7 mouse cellular contexts compared by ENCODE assay signal in genomic region chr7:143007599-143008369, GRCm38 (mm10). TPM values are rescaled to one million over a fixed set of nuclear protein-coding genes. Genes with fewer than 3 reads are reported as not detected.
DNase-seq lines count a peak whose midpoint lies in the region; ATAC-seq and TF ChIP-seq lines count a peak whose summit lies in the region.

No protein-coding gene starts in this region.

- WGBS in embryonic facial prominence, embryonic 12.5 days: 44% methylated on average over 17 of the region's 17 CpGs
- 34% methylated on average over 17 of the region's 17 CpGs for WGBS in kidney, adult 2 months
- WGBS in limb, embryonic 12.5 days: 37% methylated on average over 17 of the region's 17 CpGs
- 40% methylated on average over 17 of the region's 17 CpGs for WGBS in midbrain, embryonic 15.5 days
- WGBS in spleen, adult 2 months: 16% methylated on average over 17 of the region's 17 CpGs

- peak; percentile 95 for TF ChIP-seq CTCF in kidney, adult 2 months (conservative IDR thresholded peaks at IDR 0.05; ENCODE audit: insufficient read depth, insufficient read length, low read depth, low read length)
- TF ChIP-seq CTCF in spleen, adult 2 months (IDR thresholded peaks at IDR 0.05; ENCODE audit: extremely low read depth, insufficient read depth, insufficient read length, insufficient replicate concordance): peak; percentile 96

- peak overlapping the region; percentile 96 for H3K27ac ChIP-seq in embryonic facial prominence, embryonic 12.5 days
- peak overlapping the region; percentile 95 for H3K27ac ChIP-seq in kidney, adult 2 months (ENCODE audit: insufficient read depth, low read depth, low read length)
- peak overlapping the region; percentile 97 for H3K27ac ChIP-seq in limb, embryonic 12.5 days
- peak overlapping the region; percentile 22 for H3K27ac ChIP-seq in midbrain, embryonic 15.5 days
- peak overlapping the region; percentile 95 for H3K27ac ChIP-seq in spleen, adult 2 months (ENCODE audit: insufficient read depth, low read length)

- no peak overlapping the region for H3K4me3 ChIP-seq in embryonic facial prominence, embryonic 12.5 days
- no peak overlapping the region for H3K4me3 ChIP-seq in kidney, adult 2 months (ENCODE audit: insufficient read depth, low read depth, low read length)
- H3K4me3 ChIP-seq in limb, embryonic 12.5 days (replicated peaks): no peak overlapping the region
- no peak overlapping the region for H3K4me3 ChIP-seq in midbrain, embryonic 15.5 days
- H3K4me3 ChIP-seq in spleen, adult 2 months (ENCODE audit: extremely low read depth, insufficient read depth, insufficient read length): peak overlapping the region; percentile 52

- H3K27me3 ChIP-seq in embryonic facial prominence, embryonic 12.5 days: no peaks in the 10 kb centered on the region
- no peaks in the 10 kb centered on the region for H3K27me3 ChIP-seq in kidney, adult 2 months (replicated peaks; ENCODE audit: control insufficient read depth, insufficient read depth, low read length)
- H3K27me3 ChIP-seq in limb, embryonic 12.5 days: no peaks in the 10 kb centered on the region
- H3K27me3 ChIP-seq in midbrain, embryonic 15.5 days (replicated peaks): no peaks in the 10 kb centered on the region
- no peaks in the 10 kb centered on the region for H3K27me3 ChIP-seq in spleen, adult 2 months (ENCODE audit: control insufficient read depth, insufficient read depth, low read length)

- 0 out of 2 replicates have a peak, but pooled peaks have one; percentile 38 for ATAC-seq in embryonic facial prominence, embryonic 12.5 days (ENCODE audit: insufficient number of reproducible peaks, insufficient read depth, low FRiP score, low TSS enrichment)
- ATAC-seq in limb, embryonic 12.5 days (ENCODE audit: insufficient number of reproducible peaks, insufficient read depth, low FRiP score, low TSS enrichment, low read depth): peak; percentile 54
- ATAC-seq in midbrain, embryonic 15.5 days (replicated peaks): peak; percentile 65

- H3K4me1 ChIP-seq in embryonic facial prominence, embryonic 12.5 days: peaks cover 21% of the 10 kb centered on the region
- H3K4me1 ChIP-seq in kidney, adult 2 months (ENCODE audit: control insufficient read depth, insufficient read depth, low read length): peaks cover 11% of the 10 kb centered on the region
- peaks cover 55% of the 10 kb centered on the region for H3K4me1 ChIP-seq in limb, embryonic 12.5 days (replicated peaks)
- peaks cover 8% of the 10 kb centered on the region; the same call in 1 of the 2 replicates for H3K4me1 ChIP-seq in midbrain, embryonic 15.5 days
- peaks cover 47% of the 10 kb centered on the region for H3K4me1 ChIP-seq in spleen, adult 2 months (ENCODE audit: control insufficient read depth, insufficient read depth, insufficient read length)

- peak; percentile 95 for DNase-seq in adrenal gland, postnatal 25 days
- DNase-seq in heart, adult 18-20 months: peak; percentile 92 to 99
- DNase-seq in kidney, adult 2 months: peak; percentile 95
- DNase-seq in spleen, adult 2 months (ENCODE audit: low read depth in 1 of 2, low spot score in 2 of 2): peak; percentile 76 to 93

- H3K9ac ChIP-seq in embryonic facial prominence, embryonic 12.5 days: no peak overlapping the region
- H3K9ac ChIP-seq in limb, embryonic 12.5 days (replicated peaks): peak overlapping the region; percentile 8; the same call in 1 of the 2 replicates
- H3K9ac ChIP-seq in midbrain, embryonic 15.5 days: no peak overlapping the region

- H3K9me3 ChIP-seq in embryonic facial prominence, embryonic 12.5 days: no peaks in the 10 kb centered on the region
- H3K9me3 ChIP-seq in limb, embryonic 12.5 days: no peaks in the 10 kb centered on the region
- H3K9me3 ChIP-seq in midbrain, embryonic 15.5 days: no peaks in the 10 kb centered on the region

- no peaks in the 10 kb centered on the region for H3K36me3 ChIP-seq in embryonic facial prominence, embryonic 12.5 days
- H3K36me3 ChIP-seq in kidney, adult 2 months (ENCODE audit: control insufficient read depth, insufficient read depth, low read length): no peaks in the 10 kb centered on the region
- H3K36me3 ChIP-seq in limb, embryonic 12.5 days: no peaks in the 10 kb centered on the region
- no peaks in the 10 kb centered on the region for H3K36me3 ChIP-seq in midbrain, embryonic 15.5 days (replicated peaks)
- H3K36me3 ChIP-seq in spleen, adult 2 months (ENCODE audit: control insufficient read depth, insufficient read depth, low read length): peaks cover 5% of the 10 kb centered on the region

- no peak for TF ChIP-seq POLR2A in kidney, adult 2 months (IDR thresholded peaks at IDR 0.05; ENCODE audit: low read depth, low read length)
- TF ChIP-seq POLR2A in spleen, adult 2 months (IDR thresholded peaks at IDR 0.05; ENCODE audit: low read depth, low read length): no peak

- H3K4me2 ChIP-seq in embryonic facial prominence, embryonic 12.5 days (replicated peaks): no peak overlapping the region
- H3K4me2 ChIP-seq in limb, embryonic 12.5 days: peak overlapping the region; percentile 50
- H3K4me2 ChIP-seq in midbrain, embryonic 15.5 days: no peak overlapping the region

RNA-seq across cellular contexts. Expression of gene Tspan32, which starts 2.9 kb away (rescaled TPM):
- 0.21 TPM in 1 of 2 replicates, not detected in the other for total RNA-seq in adrenal gland, postnatal 25 days (2021)
- polyA plus RNA-seq in embryonic facial prominence, embryonic 12.5 days (2016; fragmentation: Nextera tagmentation; extraction: Ambion mirVana): 1.9 and 3.3 TPM in 2 replicates
- 1 to 10 TPM in 1 of 2 experiments, under 1 TPM in 1; 0.69 to 2.6 TPM for total RNA-seq in heart, adult 18-20 months (2021)
- polyA plus RNA-seq in kidney, adult 2 months (2012; rRNA removed): 0.99 and 5.1 TPM in 2 replicates
- 2.2 and 2.8 TPM in 2 replicates for polyA plus RNA-seq in limb, embryonic 12.5 days (2016; fragmentation: Nextera tagmentation; extraction: Ambion mirVana)
- 0.66 and 0.97 TPM in 2 replicates for polyA plus RNA-seq in midbrain, embryonic 15.5 days (2015; fragmentation: Nextera tagmentation; extraction: Ambion mirVana)
- polyA plus RNA-seq in spleen, adult 2 months (2012; rRNA removed): 82.8 and 89.4 TPM in 2 replicates

RNA-seq across cellular contexts. Expression of gene Ascl2, which starts 38.7 kb away (rescaled TPM):
- total RNA-seq in adrenal gland, postnatal 25 days (2021): 0.33 and 0.95 TPM in 2 replicates
- polyA plus RNA-seq in embryonic facial prominence, embryonic 12.5 days (2016; fragmentation: Nextera tagmentation; extraction: Ambion mirVana): 0.29 and 0.51 TPM in 2 replicates
- total RNA-seq in heart, adult 18-20 months (2021): not detected
- 0.11 and 0.30 TPM in 2 replicates for polyA plus RNA-seq in kidney, adult 2 months (2012; rRNA removed)
- 0.42 and 1.1 TPM in 2 replicates for polyA plus RNA-seq in limb, embryonic 12.5 days (2016; fragmentation: Nextera tagmentation; extraction: Ambion mirVana)
- polyA plus RNA-seq in midbrain, embryonic 15.5 days (2015; fragmentation: Nextera tagmentation; extraction: Ambion mirVana): 0.20 and 0.58 TPM in 2 replicates
- 0.27 and 0.45 TPM in 2 replicates for polyA plus RNA-seq in spleen, adult 2 months (2012; rRNA removed)

RNA-seq across cellular contexts. Expression of gene Cd81, which starts 44.8 kb away (rescaled TPM):
- 757 and 789 TPM in 2 replicates for total RNA-seq in adrenal gland, postnatal 25 days (2021)
- 318 and 332 TPM in 2 replicates for polyA plus RNA-seq in embryonic facial prominence, embryonic 12.5 days (2016; fragmentation: Nextera tagmentation; extraction: Ambion mirVana)
- 100 to 1,000 TPM; 410 to 413 TPM for total RNA-seq in heart, adult 18-20 months (2021)
- polyA plus RNA-seq in kidney, adult 2 months (2012; rRNA removed): 801 and 824 TPM in 2 replicates
- 331 and 337 TPM in 2 replicates for polyA plus RNA-seq in limb, embryonic 12.5 days (2016; fragmentation: Nextera tagmentation; extraction: Ambion mirVana)
- 374 and 398 TPM in 2 replicates for polyA plus RNA-seq in midbrain, embryonic 15.5 days (2015; fragmentation: Nextera tagmentation; extraction: Ambion mirVana)
- 300 and 352 TPM in 2 replicates for polyA plus RNA-seq in spleen, adult 2 months (2012; rRNA removed)

Comparison
In these comparisons a context has a peak if more than half of its experiments do, and no peak if none do; other contexts are left out.
1. H3K27ac ChIP-seq: peak in every context shown above with its lines; median percentile 97 in limb, embryonic 12.5 days; 96 in embryonic facial prominence, embryonic 12.5 days; 95 in kidney, adult 2 months; 95 in spleen, adult 2 months; 22 in midbrain, embryonic 15.5 days.
2. RNA of gene Tspan32, which starts 2.9 kb away (polyA plus RNA-seq): 82.8 to 89.4 TPM in spleen, adult 2 months; 0.99 to 5.1 TPM in kidney, adult 2 months, 2.2 to 2.8 TPM in limb, embryonic 12.5 days, 1.9 to 3.3 TPM in embryonic facial prominence, embryonic 12.5 days and 0.66 to 0.97 TPM in midbrain, embryonic 15.5 days; every median in the first group is over 10 times any median in the second.
3. Peak in every context shown above with its lines, with median percentiles within 50 percentile points of each other: DNase-seq and ATAC-seq.